Mouse (Mus musculus): ENCODE measurements at regions not wholly inside any gene's neighbourhood (a gene's known extent, or its start where the extent isn't known, plus 50 kb on each side); places are given as distances from the start of the nearest gene placed in this dataset.

GRCm38 (mm10) chr12:115067251-115067650 lies 980.3 kb upstream of the Zfp386 start:
- TF ChIP-seq CTCF (IDR thresholded peaks at IDR 0.05; ENCODE audit: low read depth) (no peak), EP300 (IDR thresholded peaks at IDR 0.05; ENCODE audit: low read depth) (no peak)
